Mouse (Mus musculus): ENCODE measurements around the gene Qpctl.

- TF ChIP-seq POU5F1 (IDR thresholded peaks at IDR 0.05; ENCODE audit: borderline replicate concordance, low read length) (no peak), CTCF (conservative IDR thresholded peaks at IDR 0.05; ENCODE audit: low read length) (no peak), NANOG (IDR thresholded peaks at IDR 0.05; ENCODE audit: borderline replicate concordance, low read length) (no peak)
Measured at GRCm38 (mm10) chr7:19146793-19147192, 2.3 kb downstream of the Qpctl start.
